Mouse (Mus musculus): ENCODE measurements around the gene Cnr1.

Cnr1 gene

DNA sequence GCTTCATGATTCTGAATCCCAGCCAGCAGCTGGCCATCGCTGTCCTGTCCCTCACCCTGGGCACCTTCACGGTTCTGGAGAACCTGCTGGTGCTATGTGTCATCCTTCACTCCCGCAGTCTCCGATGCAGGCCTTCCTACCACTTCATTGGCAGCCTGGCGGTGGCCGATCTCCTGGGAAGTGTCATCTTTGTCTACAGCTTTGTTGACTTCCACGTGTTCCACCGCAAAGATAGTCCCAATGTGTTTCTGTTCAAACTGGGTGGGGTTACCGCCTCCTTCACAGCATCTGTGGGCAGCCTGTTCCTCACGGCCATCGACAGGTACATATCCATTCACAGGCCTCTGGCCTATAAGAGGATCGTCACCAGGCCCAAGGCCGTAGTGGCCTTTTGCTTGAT, 19.5 kb downstream of the Cnr1 start:
- no peak for DNase-seq

DNA sequence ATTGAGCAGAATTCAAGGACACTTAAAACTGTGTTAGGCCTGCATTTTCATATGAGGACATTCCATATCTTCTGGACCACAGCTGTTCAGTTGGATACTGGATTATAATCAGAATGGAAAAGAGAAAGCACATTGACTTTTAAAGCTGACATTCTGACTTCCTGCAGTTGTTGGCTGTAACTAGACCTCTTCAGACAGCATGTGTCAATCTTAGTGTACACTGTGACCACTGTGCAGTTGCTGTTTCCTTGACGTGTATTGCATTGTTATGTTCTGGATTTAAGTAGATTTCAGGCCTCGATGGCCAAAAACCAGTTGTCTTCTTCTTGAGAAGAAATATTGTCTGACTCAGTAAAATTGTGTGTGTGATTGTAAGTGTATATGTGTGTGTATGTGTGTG, 21.3 kb downstream of the Cnr1 start:
- DNase-seq: no peak

GRCm38 (mm10) chr4:33947584-33947983, 23.2 kb downstream of the Cnr1 start:
- no peak for DNase-seq

GRCm38 (mm10) chr4:33957398-33957797, 33.0 kb downstream of the Cnr1 start:
- DNase-seq: no peak

- DNase-seq: no peak
These were observed 34.1 kb downstream of the Cnr1 start for GRCm38 (mm10) chr4:33958515-33958914.

DNA sequence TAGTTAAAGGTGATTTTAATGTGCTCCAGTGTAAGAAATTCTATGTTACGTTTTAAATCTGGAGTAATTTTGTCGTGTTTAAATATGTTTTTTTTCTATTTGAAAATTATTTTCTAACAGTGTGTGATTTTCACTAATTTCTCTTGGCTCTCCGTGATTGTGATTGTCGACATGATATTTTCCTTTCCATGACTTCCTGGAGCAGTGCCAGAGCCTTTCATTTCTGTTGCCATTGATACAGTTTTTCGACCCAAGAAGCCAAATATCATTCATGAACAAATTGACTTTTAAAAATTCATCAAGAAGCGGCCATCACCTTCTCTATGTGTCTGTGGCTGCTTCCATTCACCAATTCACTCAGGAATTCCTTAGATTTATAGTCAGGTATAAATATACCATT, 35.4 kb downstream of the Cnr1 start:
- DNase-seq: no peak

DNA sequence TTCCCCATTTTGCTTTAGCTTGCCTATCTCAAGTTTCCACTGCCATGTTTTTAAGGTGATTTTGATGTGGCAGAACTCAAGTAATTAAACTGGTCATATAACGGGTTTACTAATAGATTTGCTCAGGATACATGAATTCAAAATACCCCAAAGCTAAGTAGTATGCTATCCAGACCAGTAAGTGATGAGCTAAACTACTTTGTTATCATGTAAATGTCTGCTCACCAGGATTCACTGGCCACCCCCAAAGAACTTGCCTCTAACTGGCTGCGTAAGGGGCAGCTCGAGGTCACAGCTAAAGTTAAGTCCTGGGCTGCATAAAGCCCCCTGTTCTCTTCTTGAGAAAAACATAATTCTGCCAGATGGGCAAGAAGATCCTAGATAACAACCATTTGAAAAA, 46.3 kb downstream of the Cnr1 start:
- DNase-seq: no peak

- no peak for DNase-seq
These were observed 64.2 kb downstream of the Cnr1 start for GRCm38 (mm10) chr4:33988466-33989089.

GRCm38 (mm10) chr4:33992687-33993086, 68.3 kb downstream of the Cnr1 start:
- DNase-seq: no peak

DNA sequence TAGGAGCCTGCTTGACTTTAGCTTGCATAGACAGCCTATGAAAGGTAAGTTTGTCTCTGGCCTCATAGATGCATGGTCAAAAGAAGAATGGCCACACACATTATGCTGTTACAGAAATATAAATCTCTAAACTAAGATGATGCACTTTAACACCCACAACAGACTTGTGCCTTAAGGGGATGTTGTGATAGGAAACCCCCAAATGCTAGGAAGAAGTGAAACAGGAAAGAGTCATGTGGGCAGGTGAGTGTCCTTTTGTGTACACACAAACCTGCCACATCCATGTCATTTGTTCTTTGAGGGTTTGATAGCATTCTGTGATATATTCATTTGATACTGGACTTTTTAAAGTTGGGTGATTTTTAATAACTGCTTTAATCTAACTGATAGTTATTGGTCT, 72.0 kb downstream of the Cnr1 start:
- DNase-seq: no peak
